Mouse (Mus musculus): ENCODE data around the gene Arhgef17. TPM values are rescaled to one million over a fixed set of nuclear protein-coding genes. Genes with fewer than 3 reads are reported as not detected.

Gene Arhgef17
- polyA plus RNA-seq, 1 experiment from 2014 or later: 2.2 TPM

GRCm38 (mm10) chr7:100894057-100894832, 37.7 kb downstream of the Arhgef17 start:
- no peak overlapping the region for H3K27ac ChIP-seq (replicated peaks)
- H3K36me3 ChIP-seq (ENCODE audit: control insufficient read depth, insufficient read depth, low read length): peaks cover 3% of the 10 kb centered on the region; the same call in 1 of the 2 replicates
- H3K4me3 ChIP-seq (ENCODE audit: low read depth, low read length): peak overlapping the region; percentile 44
- H3K27me3 ChIP-seq (ENCODE audit: control insufficient read depth, insufficient read depth, low read length): no peaks in the 10 kb centered on the region
- no peaks in the 10 kb centered on the region for H3K9me3 ChIP-seq (ENCODE audit: control insufficient read depth, low read length)
- TF ChIP-seq EP300 (optimal IDR thresholded peaks at IDR 0.05) (no peak), CTCF (IDR thresholded peaks at IDR 0.05; ENCODE audit: low read depth) (no peak; the same call in 1 of the 2 replicates)
- H3K9ac ChIP-seq (ENCODE audit: low read length): peak overlapping the region; percentile 64
- DNase-seq (ENCODE audit: low spot score) (peak; percentile 44), ATAC-seq (ENCODE audit: low FRiP score, low TSS enrichment) (peak; percentile 58)
- no peaks in the 10 kb centered on the region for H3K4me1 ChIP-seq (replicated peaks; ENCODE audit: control insufficient read depth, insufficient read depth)
- 5% methylated on average over 52 of the region's 53 CpGs for WGBS
- peak overlapping the region; percentile 90 for H3K4me2 ChIP-seq (replicated peaks; ENCODE audit: low read depth)

GRCm38 (mm10) chr7:100893249-100894056, 38.5 kb downstream of the Arhgef17 start:
- TF ChIP-seq EP300 (optimal IDR thresholded peaks at IDR 0.05) (no peak), CTCF (IDR thresholded peaks at IDR 0.05; ENCODE audit: low read depth) (no peak)
- 61% methylated on average over 20 of the region's 20 CpGs for WGBS
- H3K4me3 ChIP-seq (ENCODE audit: low read depth, low read length): no peak overlapping the region
- no peaks in the 10 kb centered on the region for H3K9me3 ChIP-seq (ENCODE audit: control insufficient read depth, low read length)
- H3K4me1 ChIP-seq (replicated peaks; ENCODE audit: control insufficient read depth, insufficient read depth): no peaks in the 10 kb centered on the region
- H3K36me3 ChIP-seq (ENCODE audit: control insufficient read depth, insufficient read depth, low read length): peaks cover 5% of the 10 kb centered on the region; the same call in 1 of the 2 replicates
- no peak overlapping the region for H3K27ac ChIP-seq (replicated peaks)
- ATAC-seq (ENCODE audit: low FRiP score, low TSS enrichment): no peak
- no peak overlapping the region for H3K4me2 ChIP-seq (replicated peaks; ENCODE audit: low read depth)
- peak overlapping the region; percentile 64 for H3K9ac ChIP-seq (ENCODE audit: low read length)
- no peaks in the 10 kb centered on the region for H3K27me3 ChIP-seq (ENCODE audit: control insufficient read depth, insufficient read depth, low read length)
- DNase-seq (ENCODE audit: low spot score): no peak

- Histone ChIP-seq H3K27ac (replicated peaks) (0 out of 2 replicates have a peak overlapping the region, but pooled peaks have one; percentile 30), H3K27me3 (ENCODE audit: control insufficient read depth, insufficient read depth, low read length) (no peaks in the 10 kb centered on the region), H3K4me1 (replicated peaks; ENCODE audit: control insufficient read depth, insufficient read depth) (no peaks in the 10 kb centered on the region), H3K9me3 (ENCODE audit: control insufficient read depth, low read length) (no peaks in the 10 kb centered on the region), H3K9ac (ENCODE audit: low read length) (no peak overlapping the region), H3K36me3 (ENCODE audit: control insufficient read depth, insufficient read depth, low read length) (peaks cover 11% of the 10 kb centered on the region; the same call in 1 of the 2 replicates), H3K4me2 (replicated peaks; ENCODE audit: low read depth) (no peak overlapping the region), H3K4me3 (ENCODE audit: low read depth, low read length) (no peak overlapping the region)
- DNase-seq (ENCODE audit: low spot score): peak; percentile 57
- WGBS: 25% methylated on average over 3 of the region's 3 CpGs
- no peak for ATAC-seq (ENCODE audit: low FRiP score, low TSS enrichment)
- no peak for TF ChIP-seq EP300 (optimal IDR thresholded peaks at IDR 0.05)
- TF ChIP-seq CTCF (IDR thresholded peaks at IDR 0.05; ENCODE audit: low read depth): peak; percentile 88
Measured at GRCm38 (mm10) chr7:100886535-100886934, 45.4 kb downstream of the Arhgef17 start.

GRCm38 (mm10) chr7:100884460-100884859, 47.4 kb downstream of the Arhgef17 start:
- ATAC-seq (ENCODE audit: low FRiP score, low TSS enrichment): no peak
- H3K36me3 ChIP-seq (ENCODE audit: control insufficient read depth, insufficient read depth, low read length): peaks cover 11% of the 10 kb centered on the region
- 0 out of 2 replicates have a peak overlapping the region, but pooled peaks have one; percentile 13 for H3K9ac ChIP-seq (ENCODE audit: low read length)
- no peak for DNase-seq (ENCODE audit: low spot score)
- H3K4me1 ChIP-seq (replicated peaks; ENCODE audit: control insufficient read depth, insufficient read depth): no peaks in the 10 kb centered on the region
- H3K4me2 ChIP-seq (replicated peaks; ENCODE audit: low read depth): no peak overlapping the region
- H3K27me3 ChIP-seq (ENCODE audit: control insufficient read depth, insufficient read depth, low read length): no peaks in the 10 kb centered on the region
- TF ChIP-seq EP300 (optimal IDR thresholded peaks at IDR 0.05) (no peak), CTCF (IDR thresholded peaks at IDR 0.05; ENCODE audit: low read depth) (no peak)
- WGBS: 85% methylated on average over 4 of the region's 4 CpGs
- no peak overlapping the region for H3K4me3 ChIP-seq (ENCODE audit: low read depth, low read length)
- H3K27ac ChIP-seq (replicated peaks): no peak overlapping the region
- H3K9me3 ChIP-seq (ENCODE audit: control insufficient read depth, low read length): no peaks in the 10 kb centered on the region

GRCm38 (mm10) chr7:100881950-100882349, 50.0 kb downstream of the Arhgef17 start:
- peaks cover 18% of the 10 kb centered on the region for H3K36me3 ChIP-seq (ENCODE audit: control insufficient read depth, insufficient read depth, low read length)
- no peaks in the 10 kb centered on the region for H3K27me3 ChIP-seq (ENCODE audit: control insufficient read depth, insufficient read depth, low read length)
- no peak overlapping the region for H3K27ac ChIP-seq (replicated peaks)
- TF ChIP-seq EP300 (optimal IDR thresholded peaks at IDR 0.05) (no peak), CTCF (IDR thresholded peaks at IDR 0.05; ENCODE audit: low read depth) (no peak)
- H3K4me1 ChIP-seq (replicated peaks; ENCODE audit: control insufficient read depth, insufficient read depth): no peaks in the 10 kb centered on the region
- no peaks in the 10 kb centered on the region for H3K9me3 ChIP-seq (ENCODE audit: control insufficient read depth, low read length)
- WGBS: 90% methylated on average over 4 of the region's 4 CpGs
- ATAC-seq (ENCODE audit: low FRiP score, low TSS enrichment) (no peak), DNase-seq (ENCODE audit: low spot score) (no peak)
- no peak overlapping the region for H3K4me2 ChIP-seq (replicated peaks; ENCODE audit: low read depth)
- H3K9ac ChIP-seq (ENCODE audit: low read length): no peak overlapping the region
- H3K4me3 ChIP-seq (ENCODE audit: low read depth, low read length): no peak overlapping the region
